Mouse (Mus musculus): Measurements from ENCODE around the gene Mdm2.

DNA sequence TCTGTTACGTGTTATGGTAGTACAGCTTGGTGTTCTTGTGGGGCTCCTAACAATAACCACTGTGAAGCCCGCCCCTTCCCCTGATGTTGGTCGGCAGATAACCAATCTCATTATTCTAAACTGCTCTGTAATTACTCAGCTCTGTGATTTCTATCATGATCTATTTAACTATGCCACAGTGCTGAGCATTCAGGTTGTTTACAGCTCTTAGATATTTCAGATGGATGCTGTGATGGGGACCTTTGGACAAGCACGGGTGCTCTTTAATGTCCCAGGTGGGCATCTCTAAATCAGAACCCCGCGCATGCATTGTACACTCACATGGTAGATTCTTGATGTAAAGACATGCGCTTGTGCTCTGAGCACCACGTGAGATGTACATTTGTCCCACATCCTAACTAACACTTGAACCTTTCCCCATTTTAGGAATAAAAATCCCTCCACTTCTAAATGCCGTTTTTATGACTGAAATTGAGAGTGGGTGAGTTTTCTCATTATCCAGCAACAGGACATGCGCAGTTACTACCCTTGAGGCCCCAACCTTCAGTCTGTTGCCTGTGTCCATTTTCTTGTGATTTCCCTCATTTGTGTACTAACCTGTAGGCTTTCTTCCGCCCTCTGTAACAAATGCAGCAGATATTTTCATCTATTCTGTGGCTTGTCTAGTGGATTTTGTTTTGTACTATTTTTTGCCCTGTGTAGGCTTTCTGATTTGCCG lies 66.7 kb downstream of the Mdm2 start:
- TF ChIP-seq CTCF (conservative IDR thresholded peaks at IDR 0.05; ENCODE audit: insufficient read depth, insufficient read length, low read depth, low read length): no peak
- TF ChIP-seq POLR2A (IDR thresholded peaks at IDR 0.05; ENCODE audit: low read depth, low read length): no peak
